Mouse (Mus musculus) left cerebral cortex, adult 11 months (tissue): ENCODE results near the gene Nell2.

Experiments used
- DNase-seq: peaks from one replicate; pipeline ENCODE4 v3.0.0; 2022; ENCODE audit warnings: low spot score

Gene Nell2

DNA sequence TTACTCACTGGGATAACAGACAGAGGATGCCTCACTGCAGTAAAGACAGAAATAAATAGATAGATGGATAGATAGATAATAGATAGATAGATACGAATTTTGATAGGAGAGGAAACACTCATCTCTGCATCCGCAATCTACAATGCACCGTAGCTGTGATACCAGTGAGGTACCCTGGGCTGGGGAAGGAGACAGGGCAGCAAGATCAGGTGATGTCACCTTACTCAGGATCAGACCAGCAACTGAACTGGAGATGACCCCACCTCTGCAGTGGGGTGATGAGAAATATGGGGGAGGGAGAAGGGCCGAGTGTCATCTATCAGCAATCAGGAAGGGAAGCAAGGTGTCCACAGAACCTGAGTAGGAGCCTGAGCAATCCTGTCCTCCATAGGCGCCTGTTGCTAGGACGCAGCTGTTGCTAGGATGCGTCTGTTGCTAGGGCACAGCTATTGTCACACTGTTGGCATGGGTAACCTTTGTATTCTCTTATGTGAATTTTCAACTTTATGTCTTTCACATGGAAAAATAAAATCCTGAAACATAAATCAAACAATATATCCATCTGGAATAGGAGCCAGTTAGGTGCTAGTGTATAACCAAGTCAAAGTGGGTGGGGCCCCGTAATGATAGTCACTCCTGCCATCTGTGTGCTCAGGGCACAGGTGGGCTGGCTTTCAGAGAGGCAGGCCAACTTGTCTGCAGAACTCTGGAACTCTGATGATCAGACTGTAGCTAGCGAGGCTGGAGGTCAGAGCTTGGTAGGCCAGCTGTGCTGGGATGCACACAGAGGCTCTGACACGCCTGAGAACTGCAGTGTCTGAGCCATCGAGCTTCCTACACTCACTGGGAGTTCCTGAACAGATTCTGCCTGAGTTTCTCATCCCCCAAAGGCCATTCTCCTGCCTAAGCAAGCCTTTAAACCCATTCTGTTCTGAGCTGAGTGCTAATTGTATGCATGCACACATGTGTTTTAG lies 193.7 kb downstream of the Nell2 start:
- DNase-seq = no peak

- no peak for DNase-seq
Measured at GRCm38 (mm10) chr15:95333229-95333628, 195.1 kb downstream of the Nell2 start.

DNA sequence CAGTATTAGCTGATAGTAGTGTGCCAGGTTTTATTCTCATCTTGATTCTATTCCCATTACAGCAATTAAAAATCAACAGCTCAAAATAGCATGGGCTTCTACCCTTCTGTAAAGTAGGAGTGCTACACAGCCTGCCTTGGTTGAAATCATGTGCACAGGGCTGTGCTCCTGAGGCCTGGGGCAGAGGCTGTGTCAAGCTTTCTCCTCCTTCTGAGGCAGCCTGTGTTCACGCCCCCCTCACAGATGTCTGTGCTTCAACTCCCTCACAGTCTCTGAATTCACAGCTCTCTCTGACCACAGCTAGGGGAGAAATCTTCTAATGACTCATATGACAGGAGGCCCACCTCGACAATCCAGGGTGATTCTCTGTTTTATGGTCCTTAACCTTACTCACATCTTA lies 197.4 kb downstream of the Nell2 start:
- no peak for DNase-seq

GRCm38 (mm10) chr15:95322744-95323143 lies 205.6 kb downstream of the Nell2 start:
- no peak for DNase-seq

GRCm38 (mm10) chr15:95316626-95317025 lies 211.7 kb downstream of the Nell2 start:
- no peak for DNase-seq

- no peak for DNase-seq
Measured at GRCm38 (mm10) chr15:95314808-95315145, 213.6 kb downstream of the Nell2 start.

DNA sequence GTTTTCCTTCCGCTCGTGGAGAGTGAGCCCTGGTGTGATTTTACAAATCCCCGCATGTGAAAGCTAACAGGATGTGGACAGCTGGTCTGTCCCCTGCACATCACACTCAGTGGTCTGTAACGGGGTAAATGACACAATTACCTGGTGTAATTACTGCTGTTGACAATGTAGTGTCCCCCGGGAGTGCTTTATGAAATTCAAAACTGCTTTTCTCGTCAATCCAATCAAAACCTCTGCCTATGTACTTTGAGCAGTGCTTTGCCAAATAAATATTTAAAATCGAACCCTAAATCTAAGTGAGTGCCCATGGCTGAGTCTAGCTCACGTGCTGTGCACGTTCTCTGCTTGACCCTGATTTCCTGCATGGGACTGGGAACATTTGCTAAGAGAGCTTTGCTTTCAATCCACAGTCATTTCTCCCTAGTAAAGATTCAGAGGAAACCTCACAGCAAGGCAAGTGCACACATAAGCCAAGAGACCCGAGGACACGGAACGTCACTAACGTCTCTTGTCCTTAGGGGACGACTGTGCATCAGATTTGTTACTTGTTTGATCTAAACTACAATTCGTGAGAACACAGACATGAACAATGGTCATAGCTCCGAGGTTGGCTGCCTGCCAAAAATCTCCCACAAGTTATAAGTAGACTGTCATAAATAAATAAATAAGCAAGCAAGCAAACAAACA lies 214.1 kb downstream of the Nell2 start:
- DNase-seq = no peak

DNA sequence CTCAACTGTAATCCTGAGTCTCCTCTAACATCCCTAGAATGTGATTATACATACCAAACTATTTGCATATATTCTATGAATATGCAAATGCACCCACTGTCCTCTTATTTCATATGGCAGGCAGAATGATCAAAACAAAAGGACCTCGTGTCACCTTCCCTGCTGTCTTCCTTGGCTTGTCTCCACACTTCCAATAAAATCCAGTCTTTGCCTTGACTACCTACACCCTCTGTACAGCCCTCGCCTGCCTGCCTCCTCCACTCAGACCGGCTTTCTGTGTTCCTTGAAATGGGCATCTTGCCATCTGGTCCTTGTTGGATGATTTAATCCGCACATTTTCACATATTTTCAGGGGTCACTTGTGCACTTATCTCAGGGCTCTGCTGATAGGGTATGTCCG lies 215.1 kb downstream of the Nell2 start:
- DNase-seq = no peak

DNA sequence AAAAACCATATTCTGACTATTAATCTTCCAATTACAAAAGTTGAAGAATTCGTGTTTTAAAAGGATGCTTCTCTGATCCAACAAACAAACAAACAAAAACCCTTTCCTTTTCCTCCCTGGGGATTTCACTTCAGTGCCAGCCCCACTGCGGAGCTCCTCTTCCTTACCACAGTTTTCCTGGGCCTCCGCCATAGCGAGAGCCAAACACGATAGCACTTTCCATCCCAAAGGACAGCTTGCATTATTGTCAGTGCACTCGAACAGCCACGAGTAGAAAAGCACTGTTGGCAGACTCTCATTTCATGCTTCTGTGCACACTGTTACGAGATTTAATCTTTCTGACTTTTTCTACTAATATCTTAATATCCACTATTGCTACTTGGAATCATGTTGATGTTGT lies 224.3 kb downstream of the Nell2 start:
- DNase-seq = no peak

GRCm38 (mm10) chr15:95296561-95296960 lies 231.8 kb downstream of the Nell2 start:
- no peak for DNase-seq

- DNase-seq = no peak
Measured at GRCm38 (mm10) chr15:95289047-95289446, 239.3 kb downstream of the Nell2 start.

- DNase-seq = no peak
Measured at GRCm38 (mm10) chr15:95285199-95285598, 243.2 kb downstream of the Nell2 start.

- no peak for DNase-seq
Measured at GRCm38 (mm10) chr15:95280986-95281385, 247.4 kb downstream of the Nell2 start.

DNA sequence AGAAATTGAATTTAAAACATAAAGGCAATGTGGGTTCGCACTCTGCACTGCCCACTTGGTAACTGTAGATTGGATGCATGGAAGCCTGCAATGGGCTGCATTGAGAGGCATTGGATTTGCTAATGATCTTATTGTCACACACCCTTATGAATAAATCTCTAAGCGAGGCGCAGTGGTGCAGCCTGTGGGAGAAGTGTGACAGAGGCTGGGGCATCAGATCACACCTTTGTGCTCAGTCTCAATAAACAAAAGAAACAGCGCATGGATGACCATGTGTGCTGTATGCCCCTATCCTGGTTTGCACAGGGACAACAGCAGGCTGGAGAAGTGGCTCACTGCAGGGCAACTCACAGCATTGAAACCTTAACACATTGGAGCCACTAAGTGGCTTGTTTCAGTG lies 250.4 kb downstream of the Nell2 start:
- no peak for DNase-seq

- DNase-seq = no peak
Measured at GRCm38 (mm10) chr15:95276556-95276955, 251.8 kb downstream of the Nell2 start.

GRCm38 (mm10) chr15:95275553-95275952 lies 252.8 kb downstream of the Nell2 start:
- DNase-seq = no peak

DNA sequence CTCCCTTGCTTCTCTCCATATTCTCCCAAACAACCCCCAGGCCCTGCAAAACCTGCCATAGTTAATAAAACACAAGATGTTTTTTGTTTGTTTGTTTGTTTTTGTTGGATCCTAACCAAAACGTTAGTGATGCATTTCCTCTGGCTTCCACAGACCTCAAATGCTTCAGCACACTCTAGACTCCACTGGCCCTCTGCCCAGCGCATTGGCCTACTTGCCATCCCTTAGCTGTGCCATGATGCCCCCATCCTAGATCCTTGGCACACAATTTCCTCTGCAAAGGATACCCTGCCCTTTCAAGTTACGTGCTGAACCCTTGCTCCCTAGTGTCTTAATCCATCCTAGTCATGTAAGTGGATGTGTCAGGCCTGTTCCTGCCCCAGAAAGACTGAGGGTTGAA lies 255.1 kb downstream of the Nell2 start:
- no peak for DNase-seq

DNA sequence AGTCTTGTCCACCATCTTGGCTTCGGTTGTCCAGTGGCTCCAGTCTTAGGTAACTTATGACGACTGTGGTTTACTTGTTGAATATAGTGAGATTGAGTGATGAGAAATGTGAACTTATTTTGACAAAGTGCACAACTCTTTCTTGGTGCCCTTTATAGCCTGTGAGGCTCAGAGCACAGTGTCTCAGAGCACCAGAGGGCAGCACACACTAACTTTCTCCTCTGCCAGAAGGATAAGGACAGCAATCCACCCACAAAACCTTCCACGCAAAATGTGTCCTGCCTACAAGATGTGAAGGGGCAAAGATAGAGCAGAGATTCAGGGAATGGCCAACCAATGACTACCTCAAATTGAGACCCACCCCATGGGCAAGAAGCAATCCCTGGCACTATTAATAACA lies 256.2 kb downstream of the Nell2 start:
- no peak for DNase-seq

- DNase-seq = no peak
Measured at GRCm38 (mm10) chr15:95259671-95260450, 268.5 kb downstream of the Nell2 start.

- no peak for DNase-seq
Measured at GRCm38 (mm10) chr15:95257131-95257530, 271.2 kb downstream of the Nell2 start.

GRCm38 (mm10) chr15:95245516-95245915 lies 282.8 kb downstream of the Nell2 start:
- DNase-seq = no peak

DNA sequence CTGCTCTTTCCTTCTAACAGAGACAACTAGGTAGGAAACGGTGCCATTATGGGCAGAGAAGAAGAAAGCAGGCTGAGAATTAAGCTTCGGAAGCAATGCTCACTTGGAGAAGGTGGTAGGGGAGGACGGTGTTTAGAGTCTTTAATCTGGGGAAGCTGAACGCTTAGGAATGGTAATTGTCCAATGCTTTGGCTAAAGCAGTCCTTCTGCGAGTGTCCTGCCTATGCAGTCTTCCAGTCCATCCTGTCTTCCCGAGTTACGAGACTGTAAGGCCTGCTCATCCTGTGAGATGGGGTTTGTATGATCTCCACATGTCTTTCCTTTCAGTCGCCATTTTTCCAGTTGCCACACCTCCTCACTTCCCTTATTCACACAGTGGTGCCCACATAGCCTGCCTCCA lies 284.5 kb downstream of the Nell2 start:
- no peak for DNase-seq

GRCm38 (mm10) chr15:95241161-95241560 lies 287.2 kb downstream of the Nell2 start:
- DNase-seq = no peak
